Mouse (Mus musculus): ENCODE measurements around the gene Fam169b. TPM values are rescaled to one million over a fixed set of nuclear protein-coding genes. Genes with fewer than 3 reads are reported as not detected.

The Fam169b gene
- polyA plus RNA-seq, 1 experiment, result 114 TPM

- 73% methylated on average over 5 of the region's 5 CpGs for WGBS
- Histone ChIP-seq H3K4me3 (ENCODE audit: control insufficient read depth, insufficient read depth, low read length) (no peak overlapping the region), H3K36me3 (ENCODE audit: control insufficient read depth, insufficient read depth, low read length) (peaks cover 9% of the 10 kb centered on the region), H3K27ac (ENCODE audit: control insufficient read depth, insufficient read depth, low read length) (no peak overlapping the region), H3K27me3 (ENCODE audit: control insufficient read depth, insufficient read depth, low read length) (no peaks in the 10 kb centered on the region), H3K4me1 (replicated peaks; ENCODE audit: control insufficient read depth, insufficient read depth, low read length) (peaks cover 43% of the 10 kb centered on the region)
- DNase-seq, result no peak
- TF ChIP-seq CTCF (IDR thresholded peaks at IDR 0.05; ENCODE audit: borderline replicate concordance, control insufficient read depth, extremely low read depth, insufficient read depth, low read length, poor library complexity) (no peak), POLR2A (IDR thresholded peaks at IDR 0.05; ENCODE audit: control insufficient read depth, extremely low read depth, insufficient read depth, low read length, poor library complexity) (no peak)
These were observed 22.8 kb downstream of the Fam169b start for GRCm38 (mm10) chr7:68296487-68296886.

DNA sequence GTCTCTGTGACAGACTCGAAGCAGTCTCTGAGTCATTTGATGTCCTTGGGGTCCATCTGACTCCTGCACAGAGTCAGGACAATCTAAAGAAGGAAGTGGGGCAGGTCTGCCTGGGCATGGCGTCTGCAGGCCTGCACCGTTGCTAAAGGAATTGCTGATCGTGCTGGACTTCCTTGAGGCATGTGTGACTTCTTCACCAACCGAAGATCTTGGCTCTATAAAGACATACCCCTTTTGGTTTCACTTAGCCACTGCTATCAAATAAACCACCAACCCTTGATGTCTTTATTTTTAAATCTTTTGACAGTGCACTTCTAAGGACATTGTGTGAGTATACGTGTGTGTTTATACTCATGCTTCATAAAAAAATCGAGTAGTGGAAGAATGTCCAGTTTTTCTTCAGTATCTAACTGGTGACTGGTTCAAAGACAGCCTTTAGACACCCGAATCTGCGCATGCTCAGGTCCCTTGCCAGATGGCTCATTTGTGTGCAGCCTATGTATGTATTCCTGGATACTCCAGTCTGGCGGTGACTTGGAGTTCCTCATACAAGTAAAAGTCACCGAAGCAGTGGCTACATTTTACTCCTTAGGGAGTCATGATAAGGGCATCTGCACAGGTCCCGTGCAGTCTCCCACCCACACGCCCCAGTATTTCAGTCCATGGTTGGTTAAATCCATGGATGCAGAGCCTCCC, 24.9 kb downstream of the Fam169b start:
- Histone ChIP-seq H3K4me3 (ENCODE audit: control insufficient read depth, insufficient read depth, low read length) (no peak overlapping the region), H3K4me1 (replicated peaks; ENCODE audit: control insufficient read depth, insufficient read depth, low read length) (peaks cover 33% of the 10 kb centered on the region), H3K27me3 (ENCODE audit: control insufficient read depth, insufficient read depth, low read length) (no peaks in the 10 kb centered on the region), H3K27ac (ENCODE audit: control insufficient read depth, insufficient read depth, low read length) (peak overlapping the region; percentile 31; the same call in 1 of the 2 replicates), H3K36me3 (ENCODE audit: control insufficient read depth, insufficient read depth, low read length) (peaks cover 16% of the 10 kb centered on the region)
- 48% methylated on average over 13 of the region's 13 CpGs for WGBS
- DNase-seq, result no peak
- no peak for TF ChIP-seq POLR2A (IDR thresholded peaks at IDR 0.05; ENCODE audit: control insufficient read depth, extremely low read depth, insufficient read depth, low read length, poor library complexity)
- TF ChIP-seq CTCF (IDR thresholded peaks at IDR 0.05; ENCODE audit: borderline replicate concordance, control insufficient read depth, extremely low read depth, insufficient read depth, low read length, poor library complexity), result no peak

DNA sequence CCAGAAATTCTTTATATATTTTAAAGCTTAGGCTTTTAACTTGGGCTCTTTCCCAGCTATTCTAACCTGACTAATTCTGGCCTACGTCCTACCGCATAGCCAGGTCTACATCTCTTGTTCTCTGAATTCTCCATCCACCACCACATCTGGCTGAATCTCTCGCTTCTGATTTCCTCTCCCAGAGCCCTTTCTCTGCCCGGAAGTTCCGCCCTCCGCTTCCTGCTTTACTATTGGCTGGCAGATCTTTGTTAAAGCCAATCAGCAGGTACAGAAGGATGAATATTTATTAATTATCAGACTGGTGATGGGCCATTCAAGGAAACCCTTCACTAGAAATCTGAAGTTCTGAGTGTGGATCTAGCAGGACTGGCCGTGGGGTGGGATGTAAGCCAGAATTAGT, 27.5 kb downstream of the Fam169b start:
- H3K4me1 ChIP-seq (replicated peaks; ENCODE audit: control insufficient read depth, insufficient read depth, low read length), result peaks cover 25% of the 10 kb centered on the region
- WGBS, result 93% methylated on average over 7 of the region's 7 CpGs
- H3K27me3 ChIP-seq (ENCODE audit: control insufficient read depth, insufficient read depth, low read length), result no peaks in the 10 kb centered on the region
- peaks cover 30% of the 10 kb centered on the region for H3K36me3 ChIP-seq (ENCODE audit: control insufficient read depth, insufficient read depth, low read length)
- H3K4me3 ChIP-seq (ENCODE audit: control insufficient read depth, insufficient read depth, low read length), result no peak overlapping the region
- no peak overlapping the region for H3K27ac ChIP-seq (ENCODE audit: control insufficient read depth, insufficient read depth, low read length)
- no peak for DNase-seq
- no peak for TF ChIP-seq POLR2A (IDR thresholded peaks at IDR 0.05; ENCODE audit: control insufficient read depth, extremely low read depth, insufficient read depth, low read length, poor library complexity)
- TF ChIP-seq CTCF (IDR thresholded peaks at IDR 0.05; ENCODE audit: borderline replicate concordance, control insufficient read depth, extremely low read depth, insufficient read depth, low read length, poor library complexity), result no peak

DNA sequence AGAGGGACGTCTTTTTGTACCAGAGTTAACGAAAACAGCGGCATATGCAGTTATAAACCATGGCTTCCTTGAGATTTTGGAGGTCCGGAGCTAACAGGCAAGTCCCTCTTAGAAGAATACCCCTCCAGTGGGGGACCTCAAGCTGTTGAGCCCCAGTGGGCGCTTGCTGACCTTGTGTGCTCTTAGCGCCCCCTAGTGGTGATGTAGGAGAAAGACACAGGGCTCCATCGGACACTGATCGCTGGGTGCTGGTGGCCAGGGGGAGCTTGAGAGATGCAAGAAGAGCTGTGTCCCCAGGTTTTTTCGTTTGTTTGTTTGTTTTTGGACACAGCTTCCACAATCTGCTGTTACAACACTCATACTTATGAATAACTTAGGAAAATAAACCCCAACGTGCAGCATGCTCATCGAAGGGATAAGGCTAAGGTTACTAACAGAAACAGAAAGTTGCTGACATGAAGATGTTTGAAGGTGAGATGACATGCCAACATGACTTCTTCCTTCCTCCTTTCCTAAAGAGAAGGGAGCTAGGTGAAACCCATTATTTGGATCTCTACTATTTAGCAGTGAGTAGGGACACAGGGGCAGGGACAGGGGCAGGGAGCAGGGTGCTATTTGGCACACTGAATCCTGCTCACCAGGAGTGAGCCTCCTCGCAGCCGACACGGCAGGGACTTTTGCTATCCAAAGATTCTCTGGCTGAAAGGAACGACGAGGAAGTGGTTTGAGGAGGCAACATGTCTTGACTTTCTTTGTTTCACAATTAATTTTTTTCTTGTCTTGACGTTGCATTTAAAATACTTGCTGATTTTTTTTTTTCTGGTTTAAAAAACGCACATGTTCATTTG, 29.2 kb downstream of the Fam169b start:
- peaks cover 14% of the 10 kb centered on the region for H3K4me1 ChIP-seq (replicated peaks; ENCODE audit: control insufficient read depth, insufficient read depth, low read length)
- H3K27ac ChIP-seq (ENCODE audit: control insufficient read depth, insufficient read depth, low read length), result no peak overlapping the region
- no peak overlapping the region for H3K4me3 ChIP-seq (ENCODE audit: control insufficient read depth, insufficient read depth, low read length)
- H3K36me3 ChIP-seq (ENCODE audit: control insufficient read depth, insufficient read depth, low read length), result peaks cover 33% of the 10 kb centered on the region
- no peaks in the 10 kb centered on the region for H3K27me3 ChIP-seq (ENCODE audit: control insufficient read depth, insufficient read depth, low read length)
- 34% methylated on average over 18 of the region's 18 CpGs for WGBS
- TF ChIP-seq CTCF (IDR thresholded peaks at IDR 0.05; ENCODE audit: borderline replicate concordance, control insufficient read depth, extremely low read depth, insufficient read depth, low read length, poor library complexity) (peak; percentile 89; the same call in 1 of the 2 replicates), POLR2A (IDR thresholded peaks at IDR 0.05; ENCODE audit: control insufficient read depth, extremely low read depth, insufficient read depth, low read length, poor library complexity) (no peak)
- DNase-seq, result peak; percentile 77

GRCm38 (mm10) chr7:68303685-68304084, 30.0 kb downstream of the Fam169b start:
- 83% methylated on average over 6 of the region's 6 CpGs for whole genome bisulfite sequencing
- DNase-seq, result no peak
- peaks cover 34% of the 10 kb centered on the region for H3K36me3 ChIP-seq (ENCODE audit: control insufficient read depth, insufficient read depth, low read length)
- no peaks in the 10 kb centered on the region for H3K27me3 ChIP-seq (ENCODE audit: control insufficient read depth, insufficient read depth, low read length)
- H3K4me1 ChIP-seq (replicated peaks; ENCODE audit: control insufficient read depth, insufficient read depth, low read length), result peaks cover 8% of the 10 kb centered on the region; the same call in 1 of the 2 replicates
- no peak overlapping the region for H3K4me3 ChIP-seq (ENCODE audit: control insufficient read depth, insufficient read depth, low read length)
- no peak overlapping the region for H3K27ac ChIP-seq (ENCODE audit: control insufficient read depth, insufficient read depth, low read length)
- TF ChIP-seq POLR2A (IDR thresholded peaks at IDR 0.05; ENCODE audit: control insufficient read depth, extremely low read depth, insufficient read depth, low read length, poor library complexity) (no peak), CTCF (IDR thresholded peaks at IDR 0.05; ENCODE audit: borderline replicate concordance, control insufficient read depth, extremely low read depth, insufficient read depth, low read length, poor library complexity) (no peak)

- Histone ChIP-seq H3K4me3 (ENCODE audit: control insufficient read depth, insufficient read depth, low read length) (no peak overlapping the region), H3K36me3 (ENCODE audit: control insufficient read depth, insufficient read depth, low read length) (peaks cover 31% of the 10 kb centered on the region), H3K27me3 (ENCODE audit: control insufficient read depth, insufficient read depth, low read length) (no peaks in the 10 kb centered on the region), H3K4me1 (replicated peaks; ENCODE audit: control insufficient read depth, insufficient read depth, low read length) (peaks cover 7% of the 10 kb centered on the region; the same call in 1 of the 2 replicates), H3K27ac (ENCODE audit: control insufficient read depth, insufficient read depth, low read length) (no peak overlapping the region)
- 85% methylated on average over 11 of the region's 11 CpGs for WGBS
- no peak for TF ChIP-seq CTCF (IDR thresholded peaks at IDR 0.05; ENCODE audit: borderline replicate concordance, control insufficient read depth, extremely low read depth, insufficient read depth, low read length, poor library complexity)
- TF ChIP-seq POLR2A (IDR thresholded peaks at IDR 0.05; ENCODE audit: control insufficient read depth, extremely low read depth, insufficient read depth, low read length, poor library complexity), result no peak
- DNase-seq, result no peak
These were observed 32.3 kb downstream of the Fam169b start for GRCm38 (mm10) chr7:68305781-68306575.

Data from thymus, adult 2 months (tissue).